Mouse (Mus musculus) spleen, postnatal 10 days (tissue): ENCODE results near the gene Gm20661.

ENCODE experiments used
- DNase-seq, 2 experiments: peaks; one replicate each; pipeline ENCODE4 v3.0.0; 2021 to 2022; ENCODE audit warnings: low spot score in 2 of 2

Gene Gm20661

DNA sequence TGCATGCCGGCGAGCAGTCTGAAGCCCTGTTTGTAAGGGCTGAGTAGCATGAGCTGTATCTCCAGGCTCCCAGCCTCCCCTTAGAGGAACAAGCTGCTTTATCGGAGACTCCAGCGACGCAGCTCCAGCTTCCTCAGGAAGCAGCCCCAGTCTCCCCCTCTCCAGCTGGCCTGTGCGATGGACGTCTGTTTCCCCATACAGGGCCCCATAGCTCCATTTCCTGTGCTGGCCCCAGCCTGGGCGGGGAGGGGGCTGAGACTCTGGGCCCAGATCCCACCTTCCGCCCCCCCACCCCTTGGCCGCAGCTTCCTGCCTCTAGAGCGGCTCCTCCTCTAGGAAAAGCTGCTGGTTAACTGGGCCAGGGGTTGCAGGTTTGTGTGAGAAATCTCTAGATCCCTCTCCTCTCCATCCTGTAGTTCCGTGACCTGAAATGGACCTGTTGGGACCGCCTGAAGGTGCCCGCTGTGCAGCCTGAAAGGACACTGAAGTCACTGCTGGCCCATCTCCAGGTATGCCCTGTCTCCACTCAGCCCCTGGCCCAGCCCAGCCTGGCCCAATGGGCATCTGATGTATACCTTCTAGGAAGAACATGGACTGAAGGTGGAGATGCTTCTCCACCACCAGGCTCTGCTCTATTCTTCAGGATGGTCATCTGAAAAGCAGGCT, at the start of gene Gm20661:
TSS of gene Gm20661 (plus strand) at position 378 of the 666 bp plus-strand sequence.
- DNase-seq, result peak; percentile 68 to 83

GRCm38 (mm10) chr9:107934146-107934545, 48.7 kb upstream of the Gm20661 start:
- DNase-seq, result no peak

DNA sequence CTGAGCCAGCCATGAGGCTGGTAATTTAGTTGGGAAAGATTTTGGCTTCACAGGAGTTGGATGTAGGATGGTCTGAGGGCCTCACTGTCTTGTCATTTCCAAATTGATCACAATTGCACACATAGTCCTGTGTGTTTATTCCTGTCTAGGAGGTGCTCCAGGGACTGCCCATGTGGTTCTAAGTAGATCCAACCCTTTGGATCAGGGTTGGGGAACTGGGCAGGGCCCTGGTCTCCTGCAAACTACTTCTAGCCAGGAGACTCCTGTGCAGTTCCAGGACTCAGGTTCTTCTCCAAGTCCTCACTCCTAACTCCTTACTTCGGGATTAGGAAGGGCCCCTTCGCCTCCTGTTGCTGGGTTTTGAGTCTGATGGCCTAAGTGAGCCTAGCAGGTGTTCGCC, 47.5 kb upstream of the Gm20661 start, which contains the start of gene Camkv:
TSS of gene Camkv (plus strand) at position 301 of the 400 bp plus-strand sequence.
- no peak for DNase-seq

DNA sequence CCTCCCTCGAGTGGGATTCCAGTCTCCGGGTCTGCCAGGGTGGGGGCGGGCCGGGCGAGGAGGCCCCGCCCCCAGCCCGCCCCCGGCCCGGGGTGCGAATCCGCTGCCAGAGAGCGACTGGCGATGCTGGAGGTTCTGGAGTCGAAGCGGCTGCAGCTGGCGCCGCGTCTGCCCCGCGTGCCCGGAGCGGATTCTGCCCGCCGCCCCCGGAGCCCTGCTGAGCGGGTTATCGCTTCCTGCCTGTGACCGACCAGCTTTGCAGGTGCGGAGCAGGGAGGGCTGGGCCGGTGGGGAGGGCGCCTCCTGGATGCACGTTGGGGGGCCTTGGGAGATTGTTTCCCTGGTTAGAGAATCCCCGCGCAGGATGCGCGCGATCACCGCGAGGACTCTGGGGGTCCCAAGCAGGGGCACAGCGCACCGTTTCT, 47.1 kb upstream of the Gm20661 start:
- peak in 1 of 2 experiments; percentile 45 for DNase-seq

- DNase-seq, result no peak
These were observed 46.5 kb upstream of the Gm20661 start for GRCm38 (mm10) chr9:107936215-107936822.

DNA sequence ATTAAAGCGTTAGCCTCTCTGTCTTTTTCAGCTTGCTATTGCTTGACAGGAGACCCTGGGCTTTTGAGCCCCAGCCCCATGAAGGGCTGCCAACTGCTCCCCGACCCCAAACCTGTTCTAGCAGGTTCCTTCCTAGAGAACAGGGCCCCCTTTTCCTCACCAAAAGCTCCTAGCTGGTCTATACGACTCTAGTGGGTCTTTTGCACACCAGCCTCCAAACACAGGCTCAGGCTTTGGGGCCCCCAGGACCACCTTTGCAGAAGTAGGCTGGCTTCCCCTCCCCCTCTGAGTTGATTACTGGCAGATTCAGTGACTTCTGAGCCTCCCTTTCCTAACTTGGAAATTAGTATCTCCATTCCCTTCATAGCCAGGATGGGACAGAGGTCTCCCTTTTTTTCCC, 46.0 kb upstream of the Gm20661 start:
- DNase-seq, result no peak

DNA sequence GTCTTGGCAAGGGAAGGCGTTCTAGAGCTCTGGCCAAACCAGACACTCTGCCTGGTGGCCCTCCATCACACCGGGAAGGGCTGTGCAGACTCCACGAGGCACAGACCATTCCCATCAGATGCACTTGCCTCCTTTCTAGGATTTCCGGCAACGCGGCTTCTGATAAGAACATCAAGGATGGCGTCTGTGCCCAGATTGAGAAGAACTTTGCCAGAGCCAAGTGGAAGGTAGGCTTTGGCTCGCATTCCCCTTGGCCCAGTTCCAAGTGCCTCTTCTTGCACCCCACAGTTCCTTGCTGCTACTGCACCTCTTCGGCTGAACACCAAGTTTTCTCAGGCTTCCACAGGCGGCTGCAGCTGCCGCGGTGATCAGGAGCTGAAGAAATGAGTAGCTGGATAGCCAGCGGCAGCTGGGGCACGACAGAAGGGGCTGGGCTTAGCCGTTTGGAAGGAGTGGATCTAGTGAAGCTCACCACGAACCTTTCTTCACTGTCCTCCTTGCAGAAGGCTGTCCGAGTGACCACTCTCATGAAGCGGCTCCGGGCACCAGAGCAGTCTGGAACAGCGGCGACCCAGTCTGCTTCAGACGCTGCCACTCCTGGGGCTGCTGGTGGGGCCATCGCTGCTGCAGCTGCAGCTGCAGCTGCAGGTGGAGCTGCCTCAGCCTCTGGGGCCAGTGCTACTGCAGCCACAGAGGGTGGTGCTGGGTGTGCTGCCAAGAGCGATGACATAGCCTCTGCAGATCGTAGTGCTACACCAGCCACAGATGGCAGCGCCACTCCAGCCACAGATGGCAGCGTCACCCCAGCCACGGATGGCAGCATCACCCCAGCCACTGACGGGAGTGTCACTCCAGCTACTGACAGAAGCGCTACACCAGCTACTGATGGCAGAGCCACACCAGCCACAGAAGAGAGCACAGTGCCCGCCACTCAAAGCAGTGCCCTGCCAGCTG, 35.3 kb upstream of the Gm20661 start:
- DNase-seq, result no peak

DNA sequence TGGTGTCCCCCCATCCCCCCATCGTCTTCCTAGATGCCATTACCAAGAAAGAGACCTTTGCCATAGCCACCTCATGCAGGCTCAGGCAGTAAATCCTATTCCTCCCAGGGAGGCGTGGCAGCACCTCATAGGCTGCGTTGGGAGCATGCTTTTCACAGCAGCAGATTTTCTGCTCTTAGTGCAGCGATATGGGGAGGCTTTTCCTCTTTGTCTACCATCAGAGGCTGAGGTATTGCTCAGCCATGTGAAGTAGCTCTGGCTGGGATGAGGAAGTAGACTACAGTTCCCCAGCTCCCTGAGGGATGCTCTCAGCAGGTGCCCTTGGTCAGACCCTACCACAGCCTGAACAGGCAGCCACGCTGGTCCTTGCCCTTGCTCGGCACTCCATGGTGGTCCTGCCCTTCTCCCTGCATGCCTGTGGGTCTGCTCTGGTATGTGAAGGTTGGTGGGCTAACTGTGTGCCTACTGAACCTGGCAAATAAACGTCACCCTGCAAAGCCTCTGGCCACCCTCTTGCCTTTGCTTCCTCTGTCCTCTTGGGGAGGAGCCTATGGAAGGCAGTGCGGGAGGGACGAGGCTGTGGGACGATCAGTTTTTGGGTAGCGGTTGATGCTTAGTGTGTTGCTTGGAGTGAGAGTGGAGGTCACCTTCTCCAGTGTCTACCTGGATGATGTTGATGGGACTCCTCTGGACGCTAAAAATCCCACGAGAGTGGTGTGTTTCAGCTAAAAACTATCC, 33.5 kb upstream of the Gm20661 start:
- no peak for DNase-seq

GRCm38 (mm10) chr9:107949922-107950235, 33.0 kb upstream of the Gm20661 start, which contains the start of gene Traip:
Traip (plus strand) TSS chr9:107950136.
- no peak for DNase-seq

GRCm38 (mm10) chr9:107950460-107951355, 32.1 kb upstream of the Gm20661 start:
- DNase-seq, result peak; percentile 76 to 94

DNA sequence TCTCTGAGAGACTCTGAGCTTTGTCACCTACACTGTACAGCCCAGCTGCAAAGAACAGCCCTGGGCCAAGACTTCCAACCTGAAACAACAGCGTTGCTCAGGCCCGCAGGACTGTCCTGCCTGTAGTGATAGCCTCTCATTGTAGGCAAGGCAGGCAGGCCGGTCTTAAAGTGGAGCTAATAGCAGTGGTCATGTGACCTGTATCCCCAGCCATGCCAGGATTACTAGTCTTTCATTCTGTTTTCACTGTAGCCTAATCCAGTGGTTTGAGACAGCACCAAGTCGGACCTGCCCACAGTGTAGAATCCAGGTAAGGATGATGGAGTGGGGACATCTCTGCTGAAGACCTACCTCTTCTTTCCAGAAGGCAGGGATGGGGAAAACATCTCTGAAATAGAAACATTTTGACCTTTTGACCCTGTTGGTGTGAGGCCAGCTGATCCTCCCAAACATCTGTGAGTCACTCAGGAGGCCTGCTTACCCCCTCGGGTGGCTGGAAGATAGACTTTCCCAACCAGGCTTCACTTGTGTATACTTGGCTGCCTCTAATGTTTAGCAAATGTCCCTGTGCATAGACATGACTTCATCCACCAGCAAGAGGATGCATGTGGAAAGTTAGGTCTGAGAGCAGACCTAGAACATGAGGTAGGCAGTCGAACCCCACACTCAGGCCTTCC, 27.1 kb upstream of the Gm20661 start:
- no peak for DNase-seq

DNA sequence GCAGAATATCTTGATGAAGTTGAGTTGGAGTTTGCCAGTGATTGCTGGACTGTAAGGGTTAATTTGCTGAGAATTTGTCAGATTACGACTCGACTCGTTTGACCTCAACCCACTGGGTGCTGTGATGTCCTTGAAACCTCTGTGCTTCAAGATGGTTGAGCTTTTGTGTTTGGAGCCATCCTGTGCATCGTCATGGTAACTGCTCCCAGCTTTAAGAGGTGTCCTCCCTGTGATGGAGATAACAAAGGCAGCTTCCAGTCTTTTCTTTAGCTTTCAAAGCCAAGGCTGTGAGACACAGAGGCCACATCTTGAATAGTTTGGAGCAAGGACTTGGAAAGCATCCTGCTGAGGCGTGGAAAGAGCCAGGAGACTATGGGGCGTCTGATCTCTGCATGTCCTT, 25.7 kb upstream of the Gm20661 start:
- no peak for DNase-seq

DNA sequence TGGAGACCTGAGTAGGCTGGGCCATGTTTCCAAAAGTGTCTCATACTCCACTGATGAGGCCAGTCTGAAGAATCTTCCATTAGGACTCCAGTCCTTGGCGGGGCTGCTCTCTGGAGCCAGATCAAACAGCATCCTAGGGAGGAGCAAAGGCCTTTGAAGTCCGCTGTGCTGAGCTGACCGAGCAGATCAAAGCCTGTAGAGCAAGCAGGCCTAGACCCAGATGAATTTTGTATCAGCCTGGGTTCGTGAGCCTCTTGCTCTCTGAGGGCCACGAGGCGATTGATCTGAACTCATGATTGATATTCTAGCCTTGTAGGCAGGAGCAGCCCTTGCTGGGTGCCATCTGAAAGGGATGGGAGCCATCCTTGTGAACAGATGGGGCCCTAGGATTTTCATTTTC, 23.0 kb upstream of the Gm20661 start:
- no peak for DNase-seq

DNA sequence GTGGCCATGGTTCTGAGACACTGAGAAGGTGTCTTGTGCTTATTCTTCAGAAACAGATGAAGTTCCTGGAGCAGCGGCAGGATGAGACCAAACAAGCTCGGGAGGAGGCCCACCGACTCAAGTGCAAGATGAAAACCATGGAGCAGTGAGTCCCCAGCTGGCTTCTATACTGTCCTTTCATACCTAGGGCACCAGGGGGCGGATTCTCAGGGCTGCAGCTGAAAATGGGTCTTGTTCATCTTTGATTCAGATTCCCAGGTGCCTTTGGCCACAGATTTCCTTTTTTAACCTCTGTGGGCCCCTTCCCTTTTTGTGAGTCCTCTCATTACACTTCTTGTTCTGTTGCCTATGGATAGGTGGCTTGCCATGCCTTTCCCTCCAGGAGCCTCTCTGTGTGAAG, 21.9 kb upstream of the Gm20661 start:
- DNase-seq, result peak in 1 of 2 experiments; percentile 39

DNA sequence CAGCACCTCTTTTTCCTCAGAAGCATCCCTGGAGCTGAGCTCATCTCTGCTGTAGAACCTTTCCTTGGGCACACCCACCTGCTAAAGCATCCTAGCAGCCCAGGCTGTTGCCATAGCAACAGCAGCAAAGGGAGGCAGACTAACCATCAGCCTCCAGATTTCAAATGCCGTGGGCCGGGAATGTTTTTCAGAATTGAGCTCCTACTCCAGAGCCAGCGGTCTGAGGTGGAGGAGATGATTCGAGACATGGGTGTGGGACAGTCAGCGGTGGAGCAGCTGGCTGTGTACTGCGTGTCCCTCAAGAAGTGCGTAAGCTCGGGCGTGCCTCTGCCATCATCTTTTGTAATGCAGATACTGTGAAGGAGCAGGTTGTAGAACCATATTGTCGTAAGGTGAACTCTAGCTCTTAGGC, 21.5 kb upstream of the Gm20661 start:
- no peak for DNase-seq

DNA sequence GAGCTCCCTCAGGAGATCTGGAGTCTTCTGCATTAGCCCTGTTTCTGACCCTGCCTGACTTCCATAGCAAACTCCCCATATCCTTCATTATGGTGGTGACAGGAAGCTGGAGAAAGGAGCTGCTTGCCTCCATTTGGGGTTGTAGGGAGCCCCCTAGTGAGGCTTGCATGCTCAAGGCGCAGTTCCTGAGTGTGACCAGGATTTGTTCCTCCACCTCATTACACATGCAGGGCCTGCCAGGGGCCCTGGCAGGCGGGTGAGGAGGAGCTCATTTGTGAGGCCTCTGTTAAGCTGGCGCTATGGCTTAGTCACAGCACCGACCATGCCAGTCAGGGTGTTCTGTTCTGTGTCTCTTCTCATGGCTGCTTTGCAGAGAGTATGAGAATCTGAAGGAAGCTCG, 21.0 kb upstream of the Gm20661 start:
- DNase-seq, result no peak

GRCm38 (mm10) chr9:107962916-107963315, 19.9 kb upstream of the Gm20661 start:
- DNase-seq, result no peak

- DNase-seq, result peak; percentile 82 to 91
These were observed 19.2 kb upstream of the Gm20661 start for GRCm38 (mm10) chr9:107963700-107964099.

DNA sequence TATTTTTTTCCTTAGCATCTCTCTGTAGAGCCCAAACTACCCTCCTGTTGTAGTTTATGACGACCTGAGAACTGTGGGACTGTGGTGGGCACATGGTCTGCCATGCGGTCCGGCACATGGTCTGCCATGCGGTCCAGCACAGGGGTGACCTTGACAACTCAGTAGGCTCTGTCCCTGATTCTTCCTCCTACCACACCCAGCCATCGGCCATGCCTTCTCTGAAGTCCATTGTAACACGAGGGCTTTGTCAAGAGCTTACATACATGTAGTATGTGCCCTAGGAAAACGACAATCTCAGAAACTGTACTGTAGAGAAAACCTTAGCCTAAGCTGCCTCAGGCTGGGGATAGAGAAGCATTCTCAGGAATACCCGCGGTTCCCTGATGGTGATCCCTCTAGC, 18.2 kb upstream of the Gm20661 start:
- peak in 1 of 2 experiments; percentile 13 for DNase-seq

DNA sequence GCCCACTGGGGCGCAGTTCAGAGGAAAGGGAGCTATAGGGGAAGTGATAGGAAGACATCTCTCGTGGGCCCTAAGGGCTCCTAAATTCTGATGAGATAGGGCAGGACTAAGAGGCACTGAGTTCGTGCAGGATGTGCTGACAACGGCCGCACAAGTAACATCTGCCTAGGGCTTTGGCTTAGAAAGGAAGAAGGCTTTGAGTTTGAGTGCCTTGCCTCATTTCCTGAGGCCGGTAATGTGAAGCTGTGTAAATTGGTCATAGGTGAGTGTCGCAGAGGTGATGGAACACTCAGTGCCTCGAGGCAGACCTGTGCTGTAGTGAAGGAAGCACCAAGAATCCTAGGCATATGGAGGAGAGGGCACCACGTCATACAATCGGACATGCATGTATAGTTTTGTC, 16.2 kb upstream of the Gm20661 start:
- DNase-seq, result no peak
